Mouse (Mus musculus) cerebellum, adult 2 months (tissue): Measurements from ENCODE around the gene Rab3ip.

ENCODE experiments used
- CTCF ChIP-seq: fragments of 200-500 bp; IDR thresholded peaks from 2 replicates; pipeline ENCODE4 v1.5.1; 2011; ENCODE audit warnings: low read depth, mild to moderate bottlenecking, control low read depth, low read length, moderate library complexity, borderline replicate concordance; ENCODE audit not compliant: insufficient read depth
- POLR2A ChIP-seq: fragments of 200-500 bp; IDR thresholded peaks from 2 replicates; pipeline ENCODE4 v1.6.1; 2011; ENCODE audit warnings: low read length, control low read depth, borderline replicate concordance; ENCODE audit not compliant: insufficient read depth

DNA sequence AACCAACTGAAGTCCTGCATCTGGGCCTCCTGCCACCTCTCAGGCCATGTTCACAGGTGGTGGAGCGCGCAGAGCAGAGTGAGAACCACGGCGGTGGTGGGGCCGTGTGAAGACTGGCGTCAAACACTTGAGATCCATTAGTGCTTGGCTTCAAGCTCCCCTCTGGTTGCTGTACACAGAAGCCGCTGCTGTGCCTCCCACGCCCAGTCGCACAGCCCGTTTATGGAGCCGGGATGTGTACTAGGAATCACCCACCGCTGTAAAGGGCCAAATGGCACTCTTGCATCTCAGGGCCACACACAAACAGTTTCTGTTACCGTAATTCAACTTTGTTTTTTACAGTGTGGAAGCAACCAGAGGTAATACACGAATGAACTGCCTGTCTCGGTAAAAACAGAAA lies 28.4 kb downstream of the Rab3ip start:
- no peak for TF ChIP-seq CTCF
- TF ChIP-seq POLR2A, result no peak
